Mouse (Mus musculus) gastrocnemius, adult 2 months (tissue): Measurements from ENCODE around the gene Rhoq. TPM values are rescaled to one million over a fixed set of nuclear protein-coding genes. Genes with fewer than 3 reads are reported as not detected.

Experiments used
- DNase-seq: peaks from one replicate; pipeline ENCODE4 v3.0.0; 2022
- H3K27ac ChIP-seq: fragments of 200-600 bp; 2 replicates; pipeline ENCODE4 v1.8.1; 2022; ENCODE audit warnings: mild to moderate bottlenecking
- H3K4me3 ChIP-seq: fragments of 200-600 bp; 2 replicates; pipeline ENCODE4 v1.8.1; 2022; ENCODE audit warnings: mild to moderate bottlenecking, moderate library complexity
- CTCF ChIP-seq: fragments of 200-600 bp; IDR thresholded peaks from 2 replicates; pipeline ENCODE4 v1.8.1; 2022; ENCODE audit warnings: antibody characterized with exemption, mild to moderate bottlenecking, moderate library complexity
- intact Hi-C: fragments of 180-260 bp; cut with DNase I; formaldehyde crosslinking; loops from one replicate; pipeline ENCODE4 v1.15.1; 2025
- total RNA-seq, 2 experiments: library from RNA; stranded (reverse); gene quantifications; 2 replicates each; pipeline ENCODE4 v1.2.3; 2021

Rhoq gene
- total RNA-seq, 2 experiments from 2014 or later, result 168 to 172 TPM

GRCm38 (mm10) chr17:86965121-86965520, 2.2 kb downstream of the Rhoq start:
- intact Hi-C loops, result no loop called here
- no peak for TF ChIP-seq CTCF

GRCm38 (mm10) chr17:86966040-86966439, 3.2 kb downstream of the Rhoq start:
- intact Hi-C loops, result no loop called here
- Histone ChIP-seq H3K4me3 (peak overlapping the region; percentile 95), H3K27ac (peak overlapping the region; percentile 98)
- TF ChIP-seq CTCF, result no peak
- no peak for DNase-seq

More at GRCm38 (mm10) chr17:86965121-86965520, 2.2 kb downstream of the Rhoq start:
- Histone ChIP-seq H3K27ac (peak overlapping the region; percentile 98), H3K4me3 (peak overlapping the region; percentile 95)
- DNase-seq, result no peak

- TF ChIP-seq CTCF, result no peak
- Histone ChIP-seq H3K4me3 (peak overlapping the region; percentile 34), H3K27ac (peak overlapping the region; percentile 98)
- no peak for DNase-seq
- intact Hi-C loops, result no loop called here
Observed at GRCm38 (mm10) chr17:86967048-86967447, 4.2 kb downstream of the Rhoq start.

- no peak for TF ChIP-seq CTCF
- intact Hi-C loops, result loop anchor here (2.0 kb wide), 1 partner anchor 21 kb away; no protein-coding TSS in a partner anchor
- peak overlapping the region; percentile 98 for H3K27ac ChIP-seq
- DNase-seq, result peak; percentile 65
- peak overlapping the region; percentile 34 for H3K4me3 ChIP-seq
Observed at GRCm38 (mm10) chr17:86967536-86968525, 4.9 kb downstream of the Rhoq start.

GRCm38 (mm10) chr17:86968581-86968980, 5.7 kb downstream of the Rhoq start:
- intact Hi-C loops, result loop anchor here (2.0 kb wide), 1 partner anchor 20 kb away; no protein-coding TSS in a partner anchor
- peak overlapping the region; percentile 34 for H3K4me3 ChIP-seq
- DNase-seq, result peak; percentile 57
- peak overlapping the region; percentile 98 for H3K27ac ChIP-seq
- no peak for TF ChIP-seq CTCF

GRCm38 (mm10) chr17:86969582-86969981, 6.7 kb downstream of the Rhoq start:
- Histone ChIP-seq H3K27ac (peak overlapping the region; percentile 98), H3K4me3 (no peak overlapping the region; the same call in 1 of the 2 replicates)
- DNase-seq, result peak; percentile 56
- no peak for TF ChIP-seq CTCF
- intact Hi-C loops, result loop anchor here (2.0 kb wide), 1 partner anchor 19 kb away; no protein-coding TSS in a partner anchor

GRCm38 (mm10) chr17:86970026-86970750, 7.3 kb downstream of the Rhoq start:
- DNase-seq, result no peak
- Histone ChIP-seq H3K27ac (peak overlapping the region; percentile 98), H3K4me3 (no peak overlapping the region)
- intact Hi-C loops, result no loop called here
- TF ChIP-seq CTCF, result no peak

GRCm38 (mm10) chr17:86971036-86971435, 8.2 kb downstream of the Rhoq start:
- DNase-seq, result no peak
- Histone ChIP-seq H3K4me3 (no peak overlapping the region), H3K27ac (peak overlapping the region; percentile 98)
- intact Hi-C loops, result no loop called here
- no peak for TF ChIP-seq CTCF

GRCm38 (mm10) chr17:86971860-86972259, 9.0 kb downstream of the Rhoq start:
- H3K27ac ChIP-seq, result 0 out of 2 replicates have a peak overlapping the region, but pooled peaks have one; percentile 21
- intact Hi-C loops, result no loop called here
- no peak for DNase-seq
- TF ChIP-seq CTCF, result no peak
- no peak overlapping the region for H3K4me3 ChIP-seq

GRCm38 (mm10) chr17:86973097-86973496, 10.2 kb downstream of the Rhoq start:
- intact Hi-C loops, result no loop called here
- peak overlapping the region; percentile 56; the same call in 1 of the 2 replicates for H3K27ac ChIP-seq
- no peak overlapping the region for H3K4me3 ChIP-seq
- TF ChIP-seq CTCF, result no peak
- peak; percentile 47 for DNase-seq

GRCm38 (mm10) chr17:86976387-86976786, 13.5 kb downstream of the Rhoq start:
- intact Hi-C loops, result no loop called here
- Histone ChIP-seq H3K27ac (no peak overlapping the region), H3K4me3 (no peak overlapping the region)
- DNase-seq, result no peak
- no peak for TF ChIP-seq CTCF

- intact Hi-C loops, result no loop called here
- no peak for TF ChIP-seq CTCF
- H3K4me3 ChIP-seq, result no peak overlapping the region
- no peak for DNase-seq
- peak overlapping the region; percentile 57 for H3K27ac ChIP-seq
Observed at GRCm38 (mm10) chr17:86978496-86978895, 15.6 kb downstream of the Rhoq start.
